Mouse (Mus musculus): ENCODE data around the gene Gns. TPM values are rescaled to one million over a fixed set of nuclear protein-coding genes. Genes with fewer than 3 reads are reported as not detected.

The Gns gene
- polyA plus RNA-seq, 1 experiment from 2014 or later = 42.6 TPM

DNA sequence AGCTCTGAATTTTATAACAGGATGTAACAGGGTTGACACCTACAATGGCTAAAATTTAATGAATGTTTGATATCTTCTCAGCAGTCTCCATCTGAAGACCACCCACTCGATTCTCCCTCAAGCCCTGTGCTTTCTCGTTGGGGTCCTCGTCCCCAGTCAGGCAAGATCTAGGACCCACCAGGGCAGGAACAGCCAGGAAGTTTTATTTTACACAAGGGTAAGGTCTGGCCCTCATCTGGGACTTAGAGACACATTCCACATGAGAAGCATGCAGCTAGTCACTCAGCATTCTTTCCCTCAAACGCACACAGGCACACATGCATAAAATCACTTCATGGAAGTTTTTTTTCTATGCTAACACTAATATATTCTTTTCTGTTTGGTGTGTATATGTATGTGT lies 71.8 kb downstream of the Gns start:
- WGBS = 76% methylated on average over 4 of the region's 4 CpGs
- H3K4me2 ChIP-seq = no peak overlapping the region
- ATAC-seq (ENCODE audit: low FRiP score) = no peak
- H3K9me3 ChIP-seq = no peaks in the 10 kb centered on the region
- H3K9ac ChIP-seq = no peak overlapping the region
- H3K4me1 ChIP-seq (replicated peaks) = peaks cover 16% of the 10 kb centered on the region
- no peak overlapping the region for H3K27ac ChIP-seq
- H3K4me3 ChIP-seq = no peak overlapping the region
- no peaks in the 10 kb centered on the region for H3K27me3 ChIP-seq
- H3K36me3 ChIP-seq = no peaks in the 10 kb centered on the region

DNA sequence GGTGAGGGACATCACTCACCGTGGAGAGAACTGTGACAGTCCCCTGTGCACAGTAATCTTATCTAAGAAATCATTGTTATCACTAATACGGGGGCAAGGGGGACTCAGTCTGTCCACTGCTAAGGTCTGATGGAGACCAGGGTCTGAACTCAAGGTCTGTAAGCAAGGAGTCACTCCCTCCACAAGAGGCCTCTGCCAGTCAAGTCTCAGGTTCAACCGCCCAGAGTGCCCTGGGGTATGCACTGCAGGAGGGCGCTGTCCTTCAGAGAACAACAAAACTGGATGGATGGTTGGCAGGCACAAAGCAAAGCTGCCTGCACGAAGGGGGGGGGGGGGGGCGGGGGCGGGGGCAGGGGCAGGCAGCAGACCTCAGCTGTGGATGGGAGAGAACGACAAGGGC lies 73.2 kb downstream of the Gns start:
- Histone ChIP-seq H3K9ac (no peak overlapping the region), H3K27me3 (no peaks in the 10 kb centered on the region), H3K36me3 (no peaks in the 10 kb centered on the region), H3K4me1 (replicated peaks) (peaks cover 5% of the 10 kb centered on the region), H3K4me2 (no peak overlapping the region), H3K27ac (no peak overlapping the region), H3K9me3 (no peaks in the 10 kb centered on the region), H3K4me3 (no peak overlapping the region)
- ATAC-seq (ENCODE audit: low FRiP score) = no peak
- WGBS = 54% methylated on average over 7 of the region's 8 CpGs

DNA sequence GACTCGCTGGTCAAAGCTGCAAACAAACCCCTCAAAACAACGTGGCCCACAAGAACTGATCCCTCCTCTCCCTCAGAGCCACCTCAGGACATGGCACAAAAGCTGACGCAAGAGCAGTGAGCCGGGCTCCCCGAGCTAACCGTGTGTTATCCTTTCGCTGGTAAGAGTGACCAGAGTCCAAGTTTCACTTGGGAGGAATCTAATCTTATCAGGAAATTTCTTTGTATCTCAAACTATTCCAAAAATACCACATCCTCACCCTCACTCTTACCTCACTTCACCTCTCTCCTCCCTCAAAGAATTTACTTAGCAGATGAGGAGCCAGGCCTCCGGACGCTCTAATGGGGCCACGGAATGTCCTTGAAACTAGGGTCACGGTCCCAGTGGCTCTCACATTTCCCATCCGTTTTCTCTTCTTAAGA lies 74.4 kb downstream of the Gns start:
- Histone ChIP-seq H3K9ac (no peak overlapping the region), H3K4me2 (no peak overlapping the region), H3K27ac (no peak overlapping the region), H3K4me1 (replicated peaks) (0 out of 2 replicates have a peak, but pooled peaks cover 2% of the 10 kb centered on the region), H3K4me3 (no peak overlapping the region), H3K27me3 (no peaks in the 10 kb centered on the region), H3K36me3 (no peaks in the 10 kb centered on the region), H3K9me3 (no peaks in the 10 kb centered on the region)
- no peak for ATAC-seq (ENCODE audit: low FRiP score)
- 91% methylated on average over 12 of the region's 12 CpGs for WGBS

DNA sequence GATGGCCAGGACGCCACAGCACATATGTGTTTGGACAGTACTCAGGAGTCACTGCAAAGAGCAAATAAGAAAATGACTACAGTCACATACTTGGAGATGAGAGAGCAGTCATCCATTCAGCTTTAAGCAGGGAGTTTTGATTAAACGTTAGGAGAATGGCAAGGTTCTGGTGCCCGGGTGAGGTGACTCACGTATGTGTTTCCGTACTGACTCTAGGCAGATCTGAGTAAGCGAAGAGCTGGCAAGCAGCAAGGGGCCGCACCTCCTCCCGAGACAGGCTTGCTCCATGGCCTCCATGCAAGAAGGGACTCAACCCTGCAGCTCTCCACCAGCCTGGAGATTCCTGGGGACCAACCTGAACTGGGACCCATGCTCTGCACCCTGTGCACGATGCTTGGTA lies 78.9 kb downstream of the Gns start:
- Histone ChIP-seq H3K9ac (no peak overlapping the region), H3K4me2 (no peak overlapping the region), H3K4me1 (replicated peaks) (peaks cover 12% of the 10 kb centered on the region), H3K9me3 (no peaks in the 10 kb centered on the region), H3K27me3 (no peaks in the 10 kb centered on the region), H3K36me3 (no peaks in the 10 kb centered on the region), H3K4me3 (no peak overlapping the region), H3K27ac (no peak overlapping the region)
- 91% methylated on average over 9 of the region's 9 CpGs for WGBS
- no peak for ATAC-seq (ENCODE audit: low FRiP score)

DNA sequence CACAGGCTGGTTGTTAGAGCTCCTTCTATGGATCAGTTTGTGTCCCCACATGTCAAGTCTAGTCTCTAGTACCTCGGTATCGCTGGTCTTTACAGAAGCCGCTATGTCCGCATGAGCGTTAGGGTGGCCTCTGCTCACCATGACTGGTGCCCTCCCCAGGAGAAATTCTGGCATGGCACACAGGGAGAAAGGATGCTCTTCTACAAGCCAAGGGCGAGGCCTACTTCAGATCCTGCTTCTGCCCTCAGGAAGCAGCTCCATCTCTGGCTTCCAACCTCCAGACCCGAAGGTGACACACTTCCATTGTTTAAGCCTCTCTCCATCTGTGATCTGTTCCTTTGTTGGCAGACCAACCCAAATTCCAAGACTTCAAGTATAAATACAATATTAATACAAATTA lies 79.3 kb downstream of the Gns start:
- Histone ChIP-seq H3K9me3 (no peaks in the 10 kb centered on the region), H3K36me3 (no peaks in the 10 kb centered on the region), H3K27ac (no peak overlapping the region), H3K27me3 (no peaks in the 10 kb centered on the region), H3K4me1 (replicated peaks) (peaks cover 12% of the 10 kb centered on the region), H3K9ac (no peak overlapping the region), H3K4me2 (no peak overlapping the region), H3K4me3 (no peak overlapping the region)
- 91% methylated on average over 7 of the region's 7 CpGs for WGBS
- no peak for ATAC-seq (ENCODE audit: low FRiP score)

DNA sequence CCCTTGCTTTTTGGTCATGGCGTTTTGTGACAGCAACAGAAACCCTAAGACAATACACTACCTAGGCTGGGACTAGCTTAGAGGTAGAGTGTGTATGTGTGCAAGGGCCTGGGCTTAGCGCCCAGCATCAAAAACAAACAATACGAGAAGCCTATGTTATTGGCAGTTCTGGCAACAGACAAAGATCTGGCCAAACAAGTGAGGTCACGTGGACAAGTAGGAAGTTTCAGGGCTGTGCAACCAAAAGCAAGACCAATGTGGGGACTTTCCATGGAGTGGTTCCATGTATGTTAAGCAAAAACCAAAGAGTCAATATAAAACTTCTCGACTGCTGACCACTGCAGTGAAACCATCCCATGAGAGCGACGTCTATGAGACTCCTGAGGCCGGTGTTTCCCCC lies 80.9 kb downstream of the Gns start:
- Histone ChIP-seq H3K4me3 (no peak overlapping the region), H3K9me3 (no peaks in the 10 kb centered on the region), H3K36me3 (no peaks in the 10 kb centered on the region), H3K9ac (no peak overlapping the region), H3K4me2 (no peak overlapping the region), H3K27ac (no peak overlapping the region), H3K4me1 (replicated peaks) (peaks cover 12% of the 10 kb centered on the region), H3K27me3 (no peaks in the 10 kb centered on the region)
- ATAC-seq (ENCODE audit: low FRiP score) = no peak
- 90% methylated on average over 8 of the region's 8 CpGs for WGBS

Other genes with a start within 250 kb of the Gns start
- gene Tbc1d30, start 13.8 kb upstream of the Gns start, polyA plus RNA-seq (2015; fragmentation: Nextera tagmentation; extraction: Ambion mirVana) = 12.6 and 13.6 TPM in 2 replicates
- gene Rassf3, start 111.3 kb downstream of the Gns start, polyA plus RNA-seq (2015; fragmentation: Nextera tagmentation; extraction: Ambion mirVana) = 5.2 and 5.3 TPM in 2 replicates
- gene Tbk1, start 221.7 kb downstream of the Gns start, polyA plus RNA-seq (2015; fragmentation: Nextera tagmentation; extraction: Ambion mirVana) = 34.3 and 34.6 TPM in 2 replicates